Mouse (Mus musculus) thymus, postnatal 25 days (tissue): ENCODE data around the gene Gpr152.
A peak's percentile ranks its signal among the peaks of the same experiment; 100 is the strongest.
"Not testable (repeated sequence)": the region's sequence is repeated elsewhere in the genome, so short reads cannot be mapped to it uniquely, and the experiment has no call there.

ENCODE experiments used
- DNase-seq: peaks from one replicate; pipeline ENCODE4 v3.0.0; 2022

The Gpr152 gene

GRCm38 (mm10) chr19:4131075-4131474 is 8.5 kb upstream of the Gpr152 start:
- DNase-seq: no peak

DNA sequence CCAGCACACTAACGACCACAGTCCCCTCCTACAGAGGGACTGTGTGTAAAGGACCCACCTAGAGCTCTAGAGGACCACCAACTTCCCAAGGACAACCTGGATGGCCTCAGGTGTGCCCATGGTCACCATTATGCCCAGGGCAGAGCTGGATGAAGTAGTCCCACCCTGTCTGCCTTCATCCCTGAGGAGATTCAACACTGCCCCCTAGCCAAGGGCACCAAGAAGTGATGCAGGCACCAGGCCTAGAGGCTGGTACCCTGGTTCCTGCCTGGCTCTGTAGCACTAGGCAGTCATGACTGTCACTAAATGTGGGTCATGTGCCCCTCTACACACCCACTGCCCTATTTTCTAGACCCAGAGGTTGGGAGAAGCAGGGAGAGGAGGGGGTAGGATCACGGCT is 7.8 kb upstream of the Gpr152 start:
- DNase-seq: no peak

- no peak for DNase-seq
Observed at GRCm38 (mm10) chr19:4134354-4134753, 5.2 kb upstream of the Gpr152 start.

DNA sequence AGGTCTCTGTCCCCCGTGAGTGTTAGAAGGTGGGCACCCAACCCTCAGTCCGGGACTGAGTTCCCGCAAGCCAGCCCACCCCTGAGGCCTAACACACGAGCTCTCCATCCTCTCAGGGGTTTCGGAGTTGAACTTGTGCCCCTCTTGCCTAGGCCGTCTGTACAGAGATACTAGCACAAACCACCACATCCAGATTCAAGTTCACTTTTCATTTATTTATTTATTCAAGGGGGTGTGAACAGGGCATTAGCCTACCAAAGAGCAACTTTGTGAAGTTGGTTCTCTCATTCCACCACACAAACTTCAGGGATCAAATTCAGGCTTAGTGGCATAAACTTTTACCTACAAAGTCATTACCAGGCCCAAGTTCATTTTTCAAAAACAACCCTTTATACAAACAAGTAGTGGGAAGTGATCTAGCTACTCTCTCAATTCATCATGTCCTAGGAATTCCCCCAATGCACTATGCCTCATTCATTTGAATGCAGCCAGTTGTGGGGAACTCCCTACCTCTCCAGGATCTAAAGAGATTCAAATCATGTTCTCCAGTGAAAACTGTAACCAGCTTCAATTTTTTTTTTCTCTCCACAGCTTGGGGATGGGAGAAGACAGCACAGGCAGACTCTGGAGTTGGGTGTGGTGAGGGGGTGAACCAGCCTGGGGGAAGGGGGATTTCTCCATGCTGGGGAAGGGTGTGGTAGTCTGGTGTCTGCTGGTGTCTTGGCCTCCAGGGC is 4.2 kb upstream of the Gpr152 start:
- not testable (repeated sequence) for DNase-seq

- not testable (repeated sequence) for DNase-seq
Observed at GRCm38 (mm10) chr19:4135963-4136345, 3.6 kb upstream of the Gpr152 start.

- no peak for DNase-seq
Observed at GRCm38 (mm10) chr19:4136463-4136862, 3.1 kb upstream of the Gpr152 start.

GRCm38 (mm10) chr19:4137913-4138312 is 1.7 kb upstream of the Gpr152 start:
- no peak for DNase-seq

DNA sequence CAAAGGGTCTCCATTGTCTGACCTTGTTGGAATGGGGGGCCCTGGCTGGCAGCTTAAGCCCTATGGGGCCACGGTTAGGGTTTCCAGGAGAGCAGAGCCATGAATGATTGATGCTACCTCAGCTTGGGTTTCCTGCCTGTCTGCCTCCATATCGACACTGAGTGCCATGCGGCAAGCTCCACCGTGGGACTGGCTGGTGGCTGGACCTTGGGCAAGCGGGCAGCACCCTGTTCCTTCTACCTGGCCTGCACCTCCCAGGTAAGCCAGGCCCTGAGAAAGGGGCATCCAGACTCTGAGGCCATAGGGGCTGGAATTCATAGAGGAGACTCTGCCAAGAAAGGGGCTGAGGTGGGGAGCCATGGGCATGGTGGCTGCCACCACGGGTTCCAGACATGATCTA is 560 bp downstream of the Gpr152 start:
- DNase-seq: no peak

- DNase-seq: no peak
Observed at GRCm38 (mm10) chr19:4142416-4143173, 3.0 kb downstream of the Gpr152 start.

- no peak for DNase-seq
Observed at GRCm38 (mm10) chr19:4143759-4144268, 4.2 kb downstream of the Gpr152 start, which contains the start of gene Cabp4. Cabp4 (minus strand) TSS chr19:4144033.

- peak; percentile 41 for DNase-seq
Observed at GRCm38 (mm10) chr19:4144550-4145498, 5.2 kb downstream of the Gpr152 start.

- DNase-seq: no peak
Observed at GRCm38 (mm10) chr19:4145936-4146335, 6.3 kb downstream of the Gpr152 start.

GRCm38 (mm10) chr19:4146366-4147021 is 6.9 kb downstream of the Gpr152 start:
- DNase-seq: no peak

DNA sequence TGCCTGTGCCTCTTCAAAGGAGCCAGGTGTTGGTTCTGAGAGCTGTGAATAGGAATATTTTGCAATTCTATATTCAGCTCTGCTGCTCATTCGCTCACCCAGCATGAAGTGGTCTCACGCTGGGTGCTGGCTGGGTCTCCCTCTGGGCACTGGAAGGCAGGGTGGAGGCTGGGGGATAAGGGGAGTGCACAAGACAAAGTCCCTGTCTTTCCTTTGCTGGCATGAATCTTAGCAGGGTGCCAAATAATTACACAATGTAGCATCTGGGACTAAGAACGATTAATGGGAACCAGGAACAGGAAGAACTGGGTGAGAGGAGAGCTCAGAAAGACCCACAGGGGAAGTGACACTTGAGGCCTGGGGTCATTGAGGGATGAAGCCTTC is 7.4 kb downstream of the Gpr152 start:
- no peak for DNase-seq

GRCm38 (mm10) chr19:4147782-4148490 is 8.3 kb downstream of the Gpr152 start:
- no peak for DNase-seq

DNA sequence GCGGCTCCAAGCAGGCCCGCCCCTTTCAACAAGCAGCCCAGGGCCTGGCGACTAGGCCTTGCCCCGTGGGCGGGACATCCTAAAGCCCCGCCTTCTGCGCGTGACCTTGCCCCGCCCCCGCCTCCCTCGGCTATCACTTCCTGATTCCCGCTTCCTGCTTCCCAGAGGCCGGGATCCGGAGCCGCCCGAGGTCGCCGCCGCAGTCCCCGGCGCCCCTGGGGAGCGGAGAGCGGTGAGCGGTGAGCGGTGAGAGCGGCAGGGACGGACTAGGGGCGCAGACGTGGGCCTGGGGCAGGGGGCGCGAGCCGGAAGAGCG is 8.9 kb downstream of the Gpr152 start, which contains the start of gene Coro1b:
TSS of gene Coro1b (plus strand) at position 129 of the 316 bp plus-strand sequence.
- peak; percentile 97 for DNase-seq

GRCm38 (mm10) chr19:4148819-4149218 is 9.2 kb downstream of the Gpr152 start:
- DNase-seq: peak; percentile 43

DNA sequence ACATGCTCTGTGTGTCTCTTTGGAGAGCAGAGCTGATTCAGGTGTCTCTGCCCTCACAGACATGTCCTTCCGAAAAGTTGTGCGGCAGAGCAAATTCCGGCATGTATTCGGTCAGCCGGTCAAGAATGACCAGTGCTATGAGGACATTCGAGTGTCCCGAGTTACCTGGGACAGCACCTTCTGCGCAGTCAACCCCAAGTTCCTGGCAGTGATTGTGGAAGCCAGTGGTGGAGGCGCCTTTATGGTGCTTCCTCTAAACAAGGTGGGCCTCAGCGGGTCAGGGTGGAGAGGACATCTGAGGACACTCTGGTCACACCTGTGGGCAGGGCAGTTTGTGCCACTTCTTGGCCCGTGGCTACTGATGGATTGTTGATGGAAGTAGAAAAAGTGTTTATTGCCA is 9.7 kb downstream of the Gpr152 start:
- DNase-seq: no peak

- no peak for DNase-seq
Observed at GRCm38 (mm10) chr19:4149764-4150461, 10.3 kb downstream of the Gpr152 start.

- no peak for DNase-seq
Observed at GRCm38 (mm10) chr19:4150567-4151487, 11.2 kb downstream of the Gpr152 start.
